In the genomic region with DNA sequence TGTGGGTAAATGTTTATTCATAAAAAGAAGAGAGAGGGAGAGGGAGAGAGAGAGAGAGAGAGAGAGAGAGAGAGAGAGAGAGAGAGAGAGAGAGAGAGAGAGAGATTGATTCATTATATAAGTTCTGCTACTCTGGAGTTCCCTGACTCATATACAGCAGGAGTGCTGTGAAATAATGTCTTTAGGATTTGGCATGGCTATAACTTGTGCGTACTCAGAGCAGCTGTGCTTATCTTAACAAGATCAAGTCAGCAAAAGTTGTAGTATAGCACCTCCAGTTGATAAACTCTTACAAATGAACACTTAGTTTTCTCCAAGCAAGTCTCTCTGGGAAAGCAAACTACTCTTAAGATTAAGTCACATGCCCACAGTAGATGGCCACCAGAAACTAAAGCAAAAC, we compare ENCODE assay signal across 27 mouse cellular contexts.
A peak's percentile ranks its signal among the peaks of the same experiment; 100 is the strongest.
DNase-seq lines count a peak whose midpoint lies in the region; ATAC-seq lines count a peak whose summit lies in the region.
"Had no signal": no experiment of that assay in that cellular context is flagged by ENCODE, and none has a peak within 500 bp of the region (broad histone marks: within the 10 kb centered on the region; RNA-seq: fewer than 3 reads in every experiment).

No protein-coding gene starts in this region.

- 92% methylated on average over 1 of the region's 1 CpGs for WGBS in forebrain, embryonic 14.5 days
- 100% methylated on average over 1 of the region's 1 CpGs for WGBS in forebrain, embryonic 10.5 days

- no peak overlapping the region for H3K27ac ChIP-seq in forebrain, embryonic 14.5 days (ENCODE audit: low read depth, low read length)
- no peak overlapping the region for H3K27ac ChIP-seq in forebrain, embryonic 10.5 days
- H3K27ac ChIP-seq: embryonic facial prominence, embryonic 13.5 days; embryonic facial prominence, embryonic 15.5 days; forebrain, embryonic 12.5 days; forebrain, embryonic 15.5 days had no signal

- no peaks in the 10 kb centered on the region for H3K9me3 ChIP-seq in forebrain, embryonic 14.5 days (replicated peaks; ENCODE audit: control insufficient read depth, low read length)
- no peaks in the 10 kb centered on the region for H3K9me3 ChIP-seq in forebrain, embryonic 10.5 days
- H3K9me3 ChIP-seq: embryonic facial prominence, embryonic 13.5 days; embryonic facial prominence, embryonic 15.5 days; forebrain, embryonic 12.5 days; forebrain, embryonic 15.5 days; G1E had no signal

- H3K27me3 ChIP-seq in forebrain, embryonic 14.5 days (replicated peaks; ENCODE audit: control insufficient read depth, insufficient read depth, low read length), result no peaks in the 10 kb centered on the region
- no peaks in the 10 kb centered on the region for H3K27me3 ChIP-seq in forebrain, embryonic 10.5 days (ENCODE audit: poor library complexity, severe bottlenecking)
- H3K27me3 ChIP-seq: CH12.LX; embryonic facial prominence, embryonic 13.5 days; embryonic facial prominence, embryonic 15.5 days; forebrain, embryonic 12.5 days; forebrain, embryonic 15.5 days had no signal

- H3K4me3 ChIP-seq in forebrain, embryonic 14.5 days (ENCODE audit: low read depth, low read length), result no peak overlapping the region
- no peak overlapping the region for H3K4me3 ChIP-seq in forebrain, embryonic 10.5 days
- H3K4me3 ChIP-seq: embryonic facial prominence, embryonic 13.5 days; embryonic facial prominence, embryonic 15.5 days; erythroblast, embryonic 14.5 days; forebrain, embryonic 12.5 days; forebrain, embryonic 15.5 days had no signal

- peak; percentile 19 for DNase-seq in forebrain, embryonic 14.5 days (ENCODE audit: low spot score)
- no peak for DNase-seq in forebrain, embryonic 10.5 days (ENCODE audit: extremely low spot score, low spot score)
- no peak for DNase-seq in frontal cortex, postnatal 14 days (ENCODE audit: low spot score in 2 of 2)
- peak; percentile 8 for DNase-seq in right cerebral cortex, adult 18-20 months
- DNase-seq in right cerebral cortex, postnatal 36 days (ENCODE audit: low spot score in 2 of 2), result no peak
- DNase-seq in telencephalon, adult 2 months (ENCODE audit: low read depth, low spot score), result peak; percentile 32
- DNase-seq in MN1 (ENCODE audit: low spot score), result no peak
- DNase-seq: adrenal gland, adult 2 months; adrenal gland, postnatal 10 days; adrenal gland, postnatal 25 days; B cell, adult 2 months; cerebellum, adult 11 months; cerebellum, adult 18-20 months; cerebellum, adult 8-10 months; cerebellum, adult 9-11 months; cerebellum, postnatal 14 days; cerebellum, postnatal 36 days; embryo, embryonic 11 days had no signal

- no peak for ATAC-seq in forebrain, embryonic 14.5 days
- ATAC-seq in frontal cortex, adult (ENCODE audit: low TSS enrichment), result peak; percentile 89
- ATAC-seq: CD4-positive, CD25-positive, alpha-beta regulatory T cell, adult 4 months; forebrain, embryonic 15.5 days had no signal

- H3K4me1 ChIP-seq in forebrain, embryonic 14.5 days (ENCODE audit: control insufficient read depth, insufficient read depth, low read length), result no peaks in the 10 kb centered on the region
- no peaks in the 10 kb centered on the region for H3K4me1 ChIP-seq in forebrain, embryonic 10.5 days
- H3K4me1 ChIP-seq: embryonic facial prominence, embryonic 13.5 days; embryonic facial prominence, embryonic 15.5 days; forebrain, embryonic 12.5 days; forebrain, embryonic 15.5 days had no signal

- H3K9ac ChIP-seq in forebrain, embryonic 14.5 days (ENCODE audit: low read length), result no peak overlapping the region
- H3K9ac ChIP-seq: embryonic facial prominence, embryonic 13.5 days; embryonic facial prominence, embryonic 15.5 days; forebrain, embryonic 12.5 days; forebrain, embryonic 15.5 days had no signal

- H3K4me2 ChIP-seq in forebrain, embryonic 14.5 days (ENCODE audit: low read length), result no peak overlapping the region
- H3K4me2 ChIP-seq: embryonic facial prominence, embryonic 13.5 days; embryonic facial prominence, embryonic 15.5 days; forebrain, embryonic 12.5 days; forebrain, embryonic 15.5 days had no signal

- H3K36me3 ChIP-seq in forebrain, embryonic 14.5 days (ENCODE audit: control insufficient read depth, insufficient read depth, low read length), result no peaks in the 10 kb centered on the region
- no peaks in the 10 kb centered on the region for H3K36me3 ChIP-seq in forebrain, embryonic 10.5 days (replicated peaks)
- H3K36me3 ChIP-seq: embryonic facial prominence, embryonic 13.5 days; embryonic facial prominence, embryonic 15.5 days; forebrain, embryonic 12.5 days; forebrain, embryonic 15.5 days; G1E had no signal

Comparison
In these comparisons a context has a peak if more than half of its experiments do, and no peak if none do; other contexts are left out.
1. DNase-seq: peak in forebrain, embryonic 14.5 days (single experiment), right cerebral cortex, adult 18-20 months (single experiment) and telencephalon, adult 2 months (single experiment); none in forebrain, embryonic 10.5 days (single experiment), frontal cortex, postnatal 14 days (0 of 2), right cerebral cortex, postnatal 36 days (0 of 2) and MN1 (single experiment).